Mouse (Mus musculus): ENCODE results near the gene Psmd9.
"Not testable (repeated sequence)": the region's sequence is repeated elsewhere in the genome, so short reads cannot be mapped to it uniquely, and the experiment has no call there.

GRCm38 (mm10) chr5:123200816-123201522 lies 31.8 kb downstream of the Psmd9 start:
- not testable (repeated sequence) for TF ChIP-seq POLR2A (IDR thresholded peaks at IDR 0.05; ENCODE audit: insufficient read length, low read depth); USF1 (IDR thresholded peaks at IDR 0.05; ENCODE audit: low read depth); MAX (IDR thresholded peaks at IDR 0.05; ENCODE audit: low read depth)
